Mouse (Mus musculus) heart, adult 2 months (tissue): ENCODE results near the gene Zfp157.

Experiments
- CTCF ChIP-seq: fragments of 200-600 bp; IDR thresholded peaks from 2 replicates; pipeline ENCODE4 v1.8.1; 2022; ENCODE audit warnings: antibody characterized with exemption, mild to moderate bottlenecking, moderate library complexity
- EP300 ChIP-seq: fragments of 200-500 bp; IDR thresholded peaks from 2 replicates; pipeline ENCODE4 v1.6.1; 2011; ENCODE audit warnings: low read depth, low read length, control low read depth; ENCODE audit not compliant: insufficient read depth
- POLR2A ChIP-seq: fragments of 200-500 bp; IDR thresholded peaks from 2 replicates; pipeline ENCODE4 v1.6.1; 2011; ENCODE audit warnings: mild to moderate bottlenecking, low read depth, low read length, control low read depth; ENCODE audit not compliant: insufficient read depth

DNA sequence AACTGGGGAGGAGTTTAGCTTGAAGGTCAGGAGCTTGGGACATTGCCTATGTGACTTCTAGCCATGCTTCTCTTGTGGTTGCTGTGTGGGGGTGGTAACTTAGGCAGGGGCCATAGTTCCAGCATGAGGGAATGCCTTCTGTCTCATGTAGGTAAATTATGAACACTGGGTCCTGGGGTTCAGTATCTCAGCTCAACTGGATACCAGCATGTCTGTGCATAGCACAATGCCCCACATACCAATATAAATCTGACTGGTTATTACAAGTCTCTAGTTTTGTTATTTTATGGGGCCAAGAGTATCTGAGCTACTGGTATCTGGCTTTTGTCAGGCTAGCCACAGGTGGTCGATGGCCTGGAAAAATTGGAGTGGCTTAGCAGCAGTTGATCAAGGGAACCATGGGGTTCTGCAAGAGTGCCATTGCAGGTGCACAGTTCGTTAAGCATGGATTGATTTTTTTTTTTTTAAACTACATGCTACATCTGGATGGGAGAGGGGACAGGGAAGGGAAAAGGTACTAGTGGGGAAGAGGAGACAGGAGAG is 43.4 kb upstream of the Zfp157 start:
- TF ChIP-seq CTCF, result no peak
- no peak for TF ChIP-seq POLR2A
- no peak for TF ChIP-seq EP300
